Mouse (Mus musculus): ENCODE measurements around the gene Olfr59. TPM values are rescaled to one million over a fixed set of nuclear protein-coding genes. Genes with fewer than 3 reads are reported as not detected.

The Olfr59 gene
- total RNA-seq (2023; ENCODE audit: inconsistent age), result not detected in 4 replicates

DNA sequence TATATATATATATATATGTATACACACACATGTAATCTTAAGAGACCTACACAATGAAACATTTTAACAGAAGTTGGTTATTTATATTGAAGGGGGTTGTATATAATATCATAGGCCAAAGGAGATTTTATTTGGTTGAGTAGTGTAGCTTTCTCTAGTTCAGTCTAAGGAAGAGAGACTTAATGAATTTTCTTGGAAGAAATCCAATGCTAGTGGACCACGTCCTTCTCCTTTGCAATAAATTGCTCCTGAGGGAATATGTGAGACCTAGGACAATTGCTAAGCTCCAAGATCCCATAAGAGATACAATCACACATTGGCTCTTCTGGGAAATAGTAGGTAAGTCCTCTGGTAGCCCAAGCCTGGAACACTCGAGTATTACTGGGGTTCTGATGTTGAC lies at the start of gene Olfr59:
Gene Olfr59 (plus strand): TSS at position 301 of the 400 bp plus-strand sequence.

DNA sequence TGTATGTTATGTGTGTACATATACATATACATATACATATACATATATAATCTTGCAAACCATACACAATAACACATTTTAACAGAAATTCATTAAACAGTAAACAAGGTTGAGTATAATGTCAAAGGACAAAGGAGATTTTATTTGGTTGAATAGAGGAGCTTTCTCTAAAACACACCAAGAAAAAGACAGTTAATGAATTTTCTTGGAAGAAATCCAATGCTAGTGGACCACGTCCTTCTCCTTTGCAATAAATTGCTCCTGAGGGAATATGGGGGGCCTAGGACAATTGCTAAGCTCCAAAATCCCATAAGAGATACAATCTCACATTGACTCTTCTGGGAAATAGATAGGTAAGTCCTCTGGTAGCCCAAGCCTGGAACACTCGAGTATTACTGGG lies 24.0 kb upstream of the Olfr59 start, which contains the start of gene Olfr406:
Gene Olfr406 (plus strand): TSS at position 301 of the 400 bp plus-strand sequence.

DNA sequence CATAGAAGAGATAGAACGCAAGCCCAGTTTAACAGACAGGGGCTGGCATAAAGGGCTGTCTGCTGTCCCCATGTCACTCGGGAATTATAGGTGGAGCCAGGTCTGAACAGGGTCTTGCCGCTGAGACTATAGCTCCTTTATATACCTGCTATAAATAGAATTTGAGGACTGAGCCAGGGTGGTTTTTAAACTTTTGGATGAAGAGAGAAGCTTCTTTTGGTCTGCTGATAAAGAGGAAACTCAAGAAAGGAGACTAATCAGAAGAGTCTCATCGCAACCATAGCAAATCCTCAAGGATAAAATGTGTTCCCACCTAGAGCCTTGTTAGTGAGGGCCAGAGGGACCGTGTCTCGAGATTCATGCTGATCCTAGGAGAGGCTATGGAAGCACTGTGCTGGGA lies 54.4 kb downstream of the Olfr59 start, which contains the start of gene Olfr410:
Gene Olfr410 (minus strand): TSS at position 101 of the 400 bp plus-strand sequence.

Other genes with a start within 250 kb of the Olfr59 start
- not detected in 4 replicates for gene Olfr139, start 227.2 kb upstream of the Olfr59 start, total RNA-seq (2023; ENCODE audit: inconsistent age)
- gene Olfr399, start 227.1 kb upstream of the Olfr59 start, total RNA-seq (2023; ENCODE audit: inconsistent age), result not detected in 4 replicates
- not detected in 4 replicates for gene Zfp616, start 213.8 kb upstream of the Olfr59 start, total RNA-seq (2023; ENCODE audit: inconsistent age)
- gene Olfr401, start 170.0 kb upstream of the Olfr59 start, total RNA-seq (2023; ENCODE audit: inconsistent age), result not detected in 4 replicates
- gene Olfr402, start 130.2 kb upstream of the Olfr59 start, total RNA-seq (2023; ENCODE audit: inconsistent age), result not detected in 4 replicates
- not detected in 4 replicates for gene Olfr403, start 97.5 kb upstream of the Olfr59 start, total RNA-seq (2023; ENCODE audit: inconsistent age)
- not detected in 4 replicates for gene Olfr43, start 72.4 kb upstream of the Olfr59 start, total RNA-seq (2023; ENCODE audit: inconsistent age)
- gene Olfr406, start 23.9 kb upstream of the Olfr59 start, total RNA-seq (2023; ENCODE audit: inconsistent age), result not detected in 4 replicates
- not detected in 4 replicates for gene Olfr410, start 54.3 kb downstream of the Olfr59 start, total RNA-seq (2023; ENCODE audit: inconsistent age)
- not detected in 4 replicates for gene Olfr411, start 68.9 kb downstream of the Olfr59 start, total RNA-seq (2023; ENCODE audit: inconsistent age)
- gene Olfr412, start 78.3 kb downstream of the Olfr59 start, total RNA-seq (2023; ENCODE audit: inconsistent age), result not detected in 4 replicates

Measured in B cell, adult (primary cell).